Mouse (Mus musculus) megakaryocyte, embryonic 14.5 days (primary cell): ENCODE data around the gene Cldn13.

Experiments
- FLI1 ChIP-seq: IDR thresholded peaks from 2 replicates; pipeline ENCODE4 v1.6.1; 2012; ENCODE audit warnings: low read length, inconsistent platforms, mixed read lengths
- GATA1 ChIP-seq: IDR thresholded peaks from 3 replicates; pipeline ENCODE4 v1.6.1; 2012; ENCODE audit warnings: mixed read lengths, low read length, inconsistent platforms, borderline replicate concordance

DNA sequence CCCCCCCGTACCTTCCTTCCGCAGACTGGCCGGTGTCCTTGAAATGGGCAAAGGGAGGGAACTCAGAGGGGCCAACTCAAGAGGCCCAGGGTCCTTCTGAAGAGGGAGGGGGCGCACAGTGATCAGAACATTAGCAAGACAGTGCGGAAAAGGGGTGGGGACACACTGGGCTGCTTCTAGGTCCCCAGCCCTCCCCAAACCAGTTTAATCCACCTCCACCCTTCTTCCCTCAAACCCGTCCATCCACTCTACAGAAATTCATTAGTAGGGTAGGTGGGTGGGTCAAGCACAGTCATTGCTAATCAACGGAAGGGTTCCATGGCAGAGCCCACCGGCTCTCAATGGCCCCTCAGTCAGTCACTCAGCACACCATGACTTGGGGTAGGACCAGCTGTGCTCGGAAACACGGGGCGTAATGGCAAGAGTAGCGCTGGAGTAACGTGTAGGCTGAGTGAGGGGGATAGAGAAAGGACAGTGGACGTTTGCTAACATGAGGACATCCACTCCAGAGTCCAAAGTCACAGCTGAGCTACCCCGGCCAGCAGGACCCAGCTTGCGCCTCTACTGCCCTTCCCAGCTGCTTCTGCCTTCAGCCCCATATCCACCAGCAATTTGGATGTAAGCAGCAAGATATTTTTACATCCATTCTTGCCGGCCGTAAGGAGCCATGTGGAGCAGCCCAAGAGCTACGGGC, 30.1 kb upstream of the Cldn13 start:
- TF ChIP-seq GATA1 (no peak), FLI1 (no peak)
